Mouse (Mus musculus) myocyte (in vitro differentiated cells): Measurements from ENCODE around the gene Atp2b2. TPM values are rescaled to one million over a fixed set of nuclear protein-coding genes. Genes with fewer than 3 reads are reported as not detected.

Experiments
- H3K27me3 ChIP-seq: one replicate; pipeline ENCODE4 v1.6.1; 2011; ENCODE audit not compliant: control insufficient read depth, insufficient read depth, insufficient read length
- H3K36me3 ChIP-seq: one replicate; pipeline ENCODE4 v1.6.1; 2011; ENCODE audit not compliant: control insufficient read depth, insufficient read depth
- H3K4me2 ChIP-seq: one replicate; pipeline ENCODE4 v1.6.1; 2011; ENCODE audit warnings: low read depth, control low read depth
- H3K4me3 ChIP-seq: one replicate; pipeline ENCODE4 v1.5.1; 2011; ENCODE audit warnings: mild to moderate bottlenecking, control low read depth, moderate library complexity
- H3K79me2 ChIP-seq: one replicate; pipeline ENCODE4 v1.6.1; 2011; ENCODE audit not compliant: control insufficient read depth, insufficient read depth
- H3ac ChIP-seq: one replicate; pipeline ENCODE4 v1.6.1; 2011; ENCODE audit not compliant: control insufficient read depth, insufficient read length
- CEBPB ChIP-seq: IDR thresholded peaks from 2 replicates; pipeline ENCODE4 v1.6.1; 2011; ENCODE audit warnings: mild to moderate bottlenecking, moderate library complexity; ENCODE audit not compliant: poor library complexity, insufficient read depth, severe bottlenecking
- E2F4 ChIP-seq: IDR thresholded peaks from one replicate; pipeline ENCODE4 v1.6.1; 2011; ENCODE audit warnings: mild to moderate bottlenecking, control low read depth, moderate library complexity; ENCODE audit not compliant: insufficient read depth
- MAX ChIP-seq: IDR thresholded peaks from one replicate; pipeline ENCODE4 v1.6.1; 2011; ENCODE audit warnings: low read depth, mild to moderate bottlenecking, control low read depth
- MYOD1 ChIP-seq, 3 experiments: IDR thresholded peaks; one replicate each; pipeline ENCODE4 v1.6.1; 2011; ENCODE audit warnings: control low read depth in 2 of 3, low read depth in 2 of 3, mild to moderate bottlenecking in 2 of 3, moderate library complexity in 1 of 3; ENCODE audit not compliant: insufficient read length in 2 of 3, control insufficient read depth in 1 of 3
- MYOG ChIP-seq, 3 experiments: IDR thresholded peaks; one replicate each; pipeline ENCODE4 v1.6.1; 2011; ENCODE audit warnings: control low read depth in 2 of 3, low read depth in 2 of 3, mild to moderate bottlenecking in 2 of 3; ENCODE audit not compliant: insufficient read length in 2 of 3, control insufficient read depth in 1 of 3, insufficient read depth in 1 of 3
- POLR2A ChIP-seq: IDR thresholded peaks from one replicate; pipeline ENCODE4 v1.6.1; 2011; ENCODE audit warnings: low read depth, mild to moderate bottlenecking, control low read depth, moderate library complexity; ENCODE audit not compliant: insufficient read length
- POLR2AphosphoS2 ChIP-seq: IDR thresholded peaks from one replicate; pipeline ENCODE4 v1.6.1; 2011; ENCODE audit warnings: low read depth, control low read depth; ENCODE audit not compliant: insufficient read length
- REST ChIP-seq: IDR thresholded peaks from one replicate; pipeline ENCODE4 v1.6.1; 2011; ENCODE audit warnings: mild to moderate bottlenecking, control low read depth, moderate library complexity; ENCODE audit not compliant: insufficient read depth, insufficient read length
- SRF ChIP-seq: IDR thresholded peaks from one replicate; pipeline ENCODE4 v1.6.1; 2011; ENCODE audit warnings: low read depth; ENCODE audit not compliant: control insufficient read depth, insufficient read length
- TCF12 ChIP-seq: IDR thresholded peaks from one replicate; pipeline ENCODE4 v1.6.1; 2011; ENCODE audit warnings: mild to moderate bottlenecking, control low read depth; ENCODE audit not compliant: poor library complexity, insufficient read depth, severe bottlenecking
- TCF3 ChIP-seq: IDR thresholded peaks from one replicate; pipeline ENCODE4 v1.6.1; 2011; ENCODE audit warnings: low read depth, control low read depth; ENCODE audit not compliant: insufficient read length
- USF1 ChIP-seq: IDR thresholded peaks from one replicate; pipeline ENCODE4 v1.6.1; 2011; ENCODE audit warnings: low read depth, mild to moderate bottlenecking, control low read depth, moderate library complexity
- polyA plus RNA-seq: library from polyadenylated mRNA; unstranded; fragments of >200 nt; fragmentation: generic; extraction: Trizol; gene quantifications from one replicate; pipeline ENCODE4 v1.2.1, GENCODE M21; 2012; ENCODE audit warnings: missing spikeins

Atp2b2 gene
- polyA plus RNA-seq, 1 experiment: not detected

- Histone ChIP-seq H3K27me3 (peaks cover 63% of the 10 kb centered on the region), H3K79me2 (peaks cover 3% of the 10 kb centered on the region), H3ac (no peak overlapping the region), H3K4me3 (no peak overlapping the region), H3K4me2 (no peak overlapping the region), H3K36me3 (no peaks in the 10 kb centered on the region)
- TF ChIP-seq POLR2AphosphoS2 (no peak), TCF12 (no peak), MAX (no peak), REST (no peak), MYOG (IDR thresholded peaks at IDR 0.05; ENCODE audit: control insufficient read depth in 1 of 3, insufficient read depth in 1 of 3, insufficient read length in 2 of 3, low read depth in 2 of 3) (no peak), POLR2A (no peak), TCF3 (no peak)
Measured at GRCm38 (mm10) chr6:113745117-113745516, 297.3 kb downstream of the Atp2b2 start.

- peaks cover 23% of the 10 kb centered on the region for H3K79me2 ChIP-seq
- H3K36me3 ChIP-seq: no peaks in the 10 kb centered on the region
- H3K27me3 ChIP-seq: peaks cover 43% of the 10 kb centered on the region
- no peak overlapping the region for H3K4me3 ChIP-seq
- no peak overlapping the region for H3K4me2 ChIP-seq
- no peak overlapping the region for H3ac ChIP-seq
- TF ChIP-seq TCF12 (no peak), SRF (no peak), CEBPB (no peak), REST (no peak), POLR2A (no peak), POLR2AphosphoS2 (no peak), TCF3 (no peak), MYOD1 (IDR thresholded peaks at IDR 0.05; ENCODE audit: control insufficient read depth in 1 of 3, insufficient read length in 2 of 3, low read depth in 2 of 3) (no peak), USF1 (no peak), E2F4 (no peak), MAX (no peak), MYOG (IDR thresholded peaks at IDR 0.05; ENCODE audit: control insufficient read depth in 1 of 3, insufficient read depth in 1 of 3, insufficient read length in 2 of 3, low read depth in 2 of 3) (no peak)
Measured at GRCm38 (mm10) chr6:113743111-113743510, 299.3 kb downstream of the Atp2b2 start.

GRCm38 (mm10) chr6:113742321-113742720 lies 300.1 kb downstream of the Atp2b2 start:
- no peak for TF ChIP-seq E2F4
- TF ChIP-seq MYOD1 (IDR thresholded peaks at IDR 0.05; ENCODE audit: control insufficient read depth in 1 of 3, insufficient read length in 2 of 3, low read depth in 2 of 3): no peak
- no peak for TF ChIP-seq TCF3
- no peak for TF ChIP-seq REST
- TF ChIP-seq MYOG (IDR thresholded peaks at IDR 0.05; ENCODE audit: control insufficient read depth in 1 of 3, insufficient read depth in 1 of 3, insufficient read length in 2 of 3, low read depth in 2 of 3): no peak
- TF ChIP-seq TCF12: no peak
- no peak for TF ChIP-seq USF1
- no peak for TF ChIP-seq POLR2AphosphoS2
- no peak for TF ChIP-seq CEBPB
- TF ChIP-seq SRF: no peak
- TF ChIP-seq POLR2A: no peak
- TF ChIP-seq MAX: no peak
- Histone ChIP-seq H3K4me2 (no peak overlapping the region), H3ac (no peak overlapping the region)

GRCm38 (mm10) chr6:113741425-113741824 lies 301.0 kb downstream of the Atp2b2 start:
- TF ChIP-seq CEBPB: no peak
- no peak for TF ChIP-seq TCF12
- no peak for TF ChIP-seq TCF3
- TF ChIP-seq USF1: no peak
- no peak for TF ChIP-seq POLR2A
- TF ChIP-seq MAX: no peak
- TF ChIP-seq SRF: no peak
- no peak for TF ChIP-seq POLR2AphosphoS2
- no peak for TF ChIP-seq E2F4
- no peak for TF ChIP-seq REST
- no peak for TF ChIP-seq MYOG (IDR thresholded peaks at IDR 0.05; ENCODE audit: control insufficient read depth in 1 of 3, insufficient read depth in 1 of 3, insufficient read length in 2 of 3, low read depth in 2 of 3)

More at GRCm38 (mm10) chr6:113742321-113742720, 300.1 kb downstream of the Atp2b2 start:
- H3K36me3 ChIP-seq: no peaks in the 10 kb centered on the region
- H3K27me3 ChIP-seq: peaks cover 37% of the 10 kb centered on the region
- H3K79me2 ChIP-seq: peaks cover 31% of the 10 kb centered on the region
- H3K4me3 ChIP-seq: no peak overlapping the region

More at GRCm38 (mm10) chr6:113741425-113741824, 301.0 kb downstream of the Atp2b2 start:
- H3K36me3 ChIP-seq: peaks cover 5% of the 10 kb centered on the region
- no peak overlapping the region for H3K4me3 ChIP-seq
- H3K27me3 ChIP-seq: peaks cover 30% of the 10 kb centered on the region
- H3K4me2 ChIP-seq: no peak overlapping the region
- H3ac ChIP-seq: no peak overlapping the region
- H3K79me2 ChIP-seq: peaks cover 39% of the 10 kb centered on the region
